In the genomic region with DNA sequence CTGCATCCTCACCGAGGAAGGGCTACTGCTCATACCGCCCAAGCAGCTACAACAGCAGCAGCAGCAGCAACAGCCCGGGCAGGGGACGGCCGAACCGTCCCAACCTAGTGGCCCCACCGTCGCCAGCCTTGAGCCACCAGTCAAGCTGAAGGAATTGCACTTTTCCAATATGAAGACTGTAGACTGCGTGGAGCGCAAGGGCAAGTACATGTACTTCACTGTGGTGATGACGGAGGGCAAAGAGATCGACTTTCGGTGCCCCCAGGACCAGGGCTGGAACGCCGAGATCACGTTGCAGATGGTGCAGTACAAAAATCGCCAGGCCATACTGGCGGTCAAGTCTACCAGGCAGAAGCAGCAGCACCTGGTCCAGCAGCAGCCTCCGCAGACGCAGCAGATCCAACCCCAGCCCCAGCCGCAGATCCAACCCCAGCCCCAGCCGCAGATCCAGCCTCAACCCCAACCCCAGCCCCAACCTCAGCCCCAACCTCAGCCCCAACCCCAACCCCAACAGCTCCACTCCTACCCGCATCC, we compare ENCODE assay signal across 8 mouse cellular contexts. TPM values are rescaled to one million over a fixed set of nuclear protein-coding genes. Genes with fewer than 3 reads are reported as not detected.
A peak's percentile ranks its signal among the peaks of the same experiment; 100 is the strongest.
DNase-seq lines count a peak whose midpoint lies in the region; ATAC-seq lines count a peak whose summit lies in the region.

No protein-coding gene starts in this region.

- H3K9me3 ChIP-seq in embryonic facial prominence, embryonic 14.5 days (ENCODE audit: control insufficient read depth, low read length): no peaks in the 10 kb centered on the region
- H3K9me3 ChIP-seq in hindbrain, embryonic 13.5 days: no peaks in the 10 kb centered on the region
- H3K9me3 ChIP-seq in lung, embryonic 16.5 days (ENCODE audit: control insufficient read depth, low read length): no peaks in the 10 kb centered on the region
- H3K9me3 ChIP-seq in stomach, embryonic 14.5 days (ENCODE audit: control insufficient read depth, low read depth, low read length): no peaks in the 10 kb centered on the region

- no peaks in the 10 kb centered on the region for H3K36me3 ChIP-seq in embryonic facial prominence, embryonic 14.5 days (ENCODE audit: control insufficient read depth, insufficient read depth, low read length)
- H3K36me3 ChIP-seq in hindbrain, embryonic 13.5 days: no peaks in the 10 kb centered on the region
- peaks cover 6% of the 10 kb centered on the region for H3K36me3 ChIP-seq in lung, embryonic 16.5 days (ENCODE audit: control insufficient read depth, insufficient read depth, low read length)
- H3K36me3 ChIP-seq in stomach, embryonic 14.5 days (ENCODE audit: control insufficient read depth, insufficient read depth, low read length): peaks cover 5% of the 10 kb centered on the region; the same call in 1 of the 2 replicates

- peak overlapping the region; percentile 91 for H3K27ac ChIP-seq in embryonic facial prominence, embryonic 14.5 days (replicated peaks; ENCODE audit: low read depth, low read length)
- peak overlapping the region; percentile 95 for H3K27ac ChIP-seq in hindbrain, embryonic 13.5 days
- peak overlapping the region; percentile 98 for H3K27ac ChIP-seq in lung, embryonic 16.5 days (ENCODE audit: low read length)
- peak overlapping the region; percentile 97 for H3K27ac ChIP-seq in stomach, embryonic 14.5 days (ENCODE audit: low read length)

- H3K4me3 ChIP-seq in embryonic facial prominence, embryonic 14.5 days (ENCODE audit: low read depth, low read length): peak overlapping the region; percentile 83
- peak overlapping the region; percentile 82 for H3K4me3 ChIP-seq in hindbrain, embryonic 13.5 days
- H3K4me3 ChIP-seq in lung, embryonic 16.5 days (ENCODE audit: low read length): peak overlapping the region; percentile 90
- H3K4me3 ChIP-seq in stomach, embryonic 14.5 days (ENCODE audit: low read depth, low read length): peak overlapping the region; percentile 79

- ATAC-seq in embryonic facial prominence, embryonic 14.5 days (ENCODE audit: low read depth): peak; percentile 20
- peak; percentile 65 for ATAC-seq in hindbrain, embryonic 13.5 days (ENCODE audit: low FRiP score)
- peak; percentile 18 for ATAC-seq in lung, embryonic 16.5 days (ENCODE audit: low read depth)
- peak; percentile 3; the same call in 1 of the 2 replicates for ATAC-seq in stomach, embryonic 14.5 days (ENCODE audit: insufficient number of reproducible peaks, insufficient read depth, low FRiP score, low read depth)

- H3K9ac ChIP-seq in embryonic facial prominence, embryonic 14.5 days (ENCODE audit: low read depth, low read length): peak overlapping the region; percentile 90
- H3K9ac ChIP-seq in hindbrain, embryonic 13.5 days: peak overlapping the region; percentile 98
- H3K9ac ChIP-seq in lung, embryonic 16.5 days (ENCODE audit: low read length): peak overlapping the region; percentile 96
- peak overlapping the region; percentile 94 for H3K9ac ChIP-seq in stomach, embryonic 14.5 days (replicated peaks; ENCODE audit: low read depth, low read length)

- no peaks in the 10 kb centered on the region for H3K27me3 ChIP-seq in embryonic facial prominence, embryonic 14.5 days (replicated peaks; ENCODE audit: control insufficient read depth, insufficient read depth, low read length)
- H3K27me3 ChIP-seq in hindbrain, embryonic 13.5 days: no peaks in the 10 kb centered on the region
- no peaks in the 10 kb centered on the region for H3K27me3 ChIP-seq in lung, embryonic 16.5 days (ENCODE audit: control insufficient read depth, insufficient read depth, low read depth, low read length)
- H3K27me3 ChIP-seq in stomach, embryonic 14.5 days (ENCODE audit: control insufficient read depth, insufficient read depth, low read length): no peaks in the 10 kb centered on the region

- WGBS in embryonic facial prominence, embryonic 14.5 days: 0% methylated on average over 16 of the region's 23 CpGs
- WGBS in hindbrain, embryonic 13.5 days: 0% methylated on average over 23 of the region's 23 CpGs
- WGBS in lung, embryonic 16.5 days: 0% methylated on average over 21 of the region's 23 CpGs
- 1% methylated on average over 23 of the region's 23 CpGs for WGBS in stomach, embryonic 14.5 days

- H3K4me1 ChIP-seq in embryonic facial prominence, embryonic 14.5 days (ENCODE audit: control insufficient read depth, insufficient read depth, low read length): peaks cover 23% of the 10 kb centered on the region; the same call in 1 of the 2 replicates
- peaks cover 40% of the 10 kb centered on the region for H3K4me1 ChIP-seq in hindbrain, embryonic 13.5 days (replicated peaks)
- peaks cover 34% of the 10 kb centered on the region for H3K4me1 ChIP-seq in lung, embryonic 16.5 days (replicated peaks; ENCODE audit: control insufficient read depth, insufficient read depth, low read length)
- peaks cover 22% of the 10 kb centered on the region for H3K4me1 ChIP-seq in stomach, embryonic 14.5 days (ENCODE audit: control insufficient read depth, insufficient read depth, low read length)

- peak; percentile 24 for DNase-seq in left cerebral cortex, adult 11 months (ENCODE audit: low spot score)
- DNase-seq in left cerebral cortex, adult 9 months (ENCODE audit: low spot score in 2 of 2): no peak
- DNase-seq in MN1 (ENCODE audit: low spot score): peak; percentile 67
- no peak for DNase-seq in embryonic facial prominence, embryonic 14.5 days (ENCODE audit: low spot score)
- DNase-seq in spleen, adult 12 weeks (ENCODE audit: low spot score): no peak

- peak overlapping the region; percentile 96 for H3K4me2 ChIP-seq in embryonic facial prominence, embryonic 14.5 days (ENCODE audit: low read depth, low read length)
- H3K4me2 ChIP-seq in hindbrain, embryonic 13.5 days: peak overlapping the region; percentile 78
- H3K4me2 ChIP-seq in lung, embryonic 16.5 days (ENCODE audit: low read depth, low read length): peak overlapping the region; percentile 89
- peak overlapping the region; percentile 64 for H3K4me2 ChIP-seq in stomach, embryonic 14.5 days (replicated peaks; ENCODE audit: low read depth, low read length)

RNA-seq across cellular contexts. Expression of a gene that starts 0.9 kb away (rescaled TPM):
- 36.2 and 43.6 TPM in 2 replicates for polyA plus RNA-seq in embryonic facial prominence, embryonic 14.5 days (2014; fragmentation: Nextera tagmentation; extraction: Ambion mirVana)
- polyA plus RNA-seq in hindbrain, embryonic 13.5 days (2015; fragmentation: Nextera tagmentation; extraction: Ambion mirVana): 65.6 and 70.9 TPM in 2 replicates
- 116 and 137 TPM in 2 replicates for polyA plus RNA-seq in lung, embryonic 16.5 days (2015; fragmentation: Nextera tagmentation; extraction: Ambion mirVana)
- polyA plus RNA-seq in stomach, embryonic 14.5 days (2014; fragmentation: Nextera tagmentation; extraction: Ambion mirVana): 56.3 and 60.2 TPM in 2 replicates

RNA-seq across cellular contexts. Expression of a gene that starts 34.0 kb away (rescaled TPM):
- 234 and 242 TPM in 2 replicates for polyA plus RNA-seq in embryonic facial prominence, embryonic 14.5 days (2014; fragmentation: Nextera tagmentation; extraction: Ambion mirVana)
- 207 and 215 TPM in 2 replicates for polyA plus RNA-seq in hindbrain, embryonic 13.5 days (2015; fragmentation: Nextera tagmentation; extraction: Ambion mirVana)
- 220 and 239 TPM in 2 replicates for polyA plus RNA-seq in lung, embryonic 16.5 days (2015; fragmentation: Nextera tagmentation; extraction: Ambion mirVana)
- 272 and 277 TPM in 2 replicates for polyA plus RNA-seq in stomach, embryonic 14.5 days (2014; fragmentation: Nextera tagmentation; extraction: Ambion mirVana)

Comparison
In these comparisons a context has a peak if more than half of its experiments do, and no peak if none do; other contexts are left out.
1. DNase-seq: peak in left cerebral cortex, adult 11 months (single experiment) and MN1 (single experiment); none in left cerebral cortex, adult 9 months (0 of 2), embryonic facial prominence, embryonic 14.5 days (single experiment) and spleen, adult 12 weeks (single experiment).
2. ATAC-seq: peak in every context shown above with its lines; median percentile 65 in hindbrain, embryonic 13.5 days; 20 in embryonic facial prominence, embryonic 14.5 days; 18 in lung, embryonic 16.5 days; 3 in stomach, embryonic 14.5 days.
3. Peak in every context shown above with its lines, with median percentiles within 50 percentile points of each other: H3K27ac ChIP-seq, H3K4me2 ChIP-seq, H3K4me3 ChIP-seq and H3K9ac ChIP-seq.